Mouse (Mus musculus): ENCODE results near the gene BC052040. TPM values are rescaled to one million over a fixed set of nuclear protein-coding genes. Genes with fewer than 3 reads are reported as not detected.

The BC052040 gene
- total and polyA plus RNA-seq, 3 experiments, result 9.8 to 64.0 (median 11.0) TPM

- Histone ChIP-seq H3K9me3 (replicated peaks) (no peaks in the 10 kb centered on the region), H3K4me3 (ENCODE audit: low read depth, low read length) (no peak overlapping the region), H3K36me3 (replicated peaks) (peaks cover 23% of the 10 kb centered on the region), H3K27me3 (ENCODE audit: insufficient read depth, low read length) (no peaks in the 10 kb centered on the region), H3K4me1 (ENCODE audit: insufficient read depth, low read depth, low read length) (no peaks in the 10 kb centered on the region)
- ATAC-seq (ENCODE audit: extremely low read depth, insufficient number of reproducible peaks, low FRiP score, poor library complexity, severe bottlenecking), result no peak
- TF ChIP-seq CTCF (IDR thresholded peaks at IDR 0.05; ENCODE audit: low read depth, low read length) (no peak), GATA1 (IDR thresholded peaks at IDR 0.05; ENCODE audit: borderline replicate concordance, low read length) (no peak), GATA2 (IDR thresholded peaks at IDR 0.05; ENCODE audit: borderline replicate concordance, low read depth, low read length) (no peak), POLR2AphosphoS5 (IDR thresholded peaks at IDR 0.05; ENCODE audit: insufficient replicate concordance, low read depth, low read length) (no peak), TAL1 (conservative IDR thresholded peaks at IDR 0.05; ENCODE audit: low read depth, low read length) (no peak)
- DNase-seq (ENCODE audit: low spot score), result no peak
These were observed 188.2 kb downstream of the BC052040 start for GRCm38 (mm10) chr2:115769597-115770305.

GRCm38 (mm10) chr2:115772709-115773108, 191.2 kb downstream of the BC052040 start:
- Histone ChIP-seq H3K27me3 (ENCODE audit: insufficient read depth, low read length) (no peaks in the 10 kb centered on the region), H3K4me3 (ENCODE audit: low read depth, low read length) (no peak overlapping the region), H3K4me1 (ENCODE audit: insufficient read depth, low read depth, low read length) (no peaks in the 10 kb centered on the region), H3K36me3 (replicated peaks) (peaks cover 35% of the 10 kb centered on the region), H3K9me3 (replicated peaks) (no peaks in the 10 kb centered on the region)
- DNase-seq (ENCODE audit: low spot score) (no peak), ATAC-seq (ENCODE audit: extremely low read depth, insufficient number of reproducible peaks, low FRiP score, poor library complexity, severe bottlenecking) (no peak)
- TF ChIP-seq POLR2AphosphoS5 (IDR thresholded peaks at IDR 0.05; ENCODE audit: insufficient replicate concordance, low read depth, low read length), result no peak
- no peak for TF ChIP-seq CTCF (IDR thresholded peaks at IDR 0.05; ENCODE audit: low read depth, low read length)
- no peak for TF ChIP-seq GATA2 (IDR thresholded peaks at IDR 0.05; ENCODE audit: borderline replicate concordance, low read depth, low read length)
- TF ChIP-seq TAL1 (conservative IDR thresholded peaks at IDR 0.05; ENCODE audit: low read depth, low read length), result no peak
- no peak for TF ChIP-seq GATA1 (IDR thresholded peaks at IDR 0.05; ENCODE audit: borderline replicate concordance, low read length)

GRCm38 (mm10) chr2:115774153-115774908, 192.8 kb downstream of the BC052040 start:
- no peak for TF ChIP-seq TAL1 (conservative IDR thresholded peaks at IDR 0.05; ENCODE audit: low read depth, low read length)
- TF ChIP-seq CTCF (IDR thresholded peaks at IDR 0.05; ENCODE audit: low read depth, low read length), result no peak
- no peak for TF ChIP-seq GATA1 (IDR thresholded peaks at IDR 0.05; ENCODE audit: borderline replicate concordance, low read length)
- TF ChIP-seq POLR2AphosphoS5 (IDR thresholded peaks at IDR 0.05; ENCODE audit: insufficient replicate concordance, low read depth, low read length), result no peak
- TF ChIP-seq GATA2 (IDR thresholded peaks at IDR 0.05; ENCODE audit: borderline replicate concordance, low read depth, low read length), result no peak
- ATAC-seq (ENCODE audit: extremely low read depth, insufficient number of reproducible peaks, low FRiP score, poor library complexity, severe bottlenecking) (no peak), DNase-seq (ENCODE audit: low spot score) (no peak)
- Histone ChIP-seq H3K4me1 (ENCODE audit: insufficient read depth, low read depth, low read length) (no peaks in the 10 kb centered on the region), H3K9me3 (replicated peaks) (no peaks in the 10 kb centered on the region), H3K4me3 (ENCODE audit: low read depth, low read length) (no peak overlapping the region), H3K36me3 (replicated peaks) (peaks cover 42% of the 10 kb centered on the region), H3K27me3 (ENCODE audit: insufficient read depth, low read length) (no peaks in the 10 kb centered on the region)

GRCm38 (mm10) chr2:115775488-115776217, 194.1 kb downstream of the BC052040 start:
- no peaks in the 10 kb centered on the region for H3K4me1 ChIP-seq (ENCODE audit: insufficient read depth, low read depth, low read length)
- H3K27me3 ChIP-seq (ENCODE audit: insufficient read depth, low read length), result no peaks in the 10 kb centered on the region
- ATAC-seq (ENCODE audit: extremely low read depth, insufficient number of reproducible peaks, low FRiP score, poor library complexity, severe bottlenecking) (no peak), DNase-seq (ENCODE audit: low spot score) (no peak)
- H3K36me3 ChIP-seq (replicated peaks), result peaks cover 35% of the 10 kb centered on the region
- H3K9me3 ChIP-seq (replicated peaks), result no peaks in the 10 kb centered on the region
- TF ChIP-seq TAL1 (conservative IDR thresholded peaks at IDR 0.05; ENCODE audit: low read depth, low read length), result no peak
- no peak for TF ChIP-seq GATA2 (IDR thresholded peaks at IDR 0.05; ENCODE audit: borderline replicate concordance, low read depth, low read length)
- no peak for TF ChIP-seq POLR2AphosphoS5 (IDR thresholded peaks at IDR 0.05; ENCODE audit: insufficient replicate concordance, low read depth, low read length)
- no peak for TF ChIP-seq GATA1 (IDR thresholded peaks at IDR 0.05; ENCODE audit: borderline replicate concordance, low read length)
- no peak for TF ChIP-seq CTCF (IDR thresholded peaks at IDR 0.05; ENCODE audit: low read depth, low read length)
- H3K4me3 ChIP-seq (ENCODE audit: low read depth, low read length), result no peak overlapping the region

- Histone ChIP-seq H3K36me3 (replicated peaks) (peaks cover 26% of the 10 kb centered on the region), H3K9me3 (replicated peaks) (no peaks in the 10 kb centered on the region), H3K4me1 (ENCODE audit: insufficient read depth, low read depth, low read length) (no peaks in the 10 kb centered on the region), H3K4me3 (ENCODE audit: low read depth, low read length) (no peak overlapping the region), H3K27me3 (ENCODE audit: insufficient read depth, low read length) (no peaks in the 10 kb centered on the region)
- TF ChIP-seq GATA2 (IDR thresholded peaks at IDR 0.05; ENCODE audit: borderline replicate concordance, low read depth, low read length), result no peak
- no peak for TF ChIP-seq TAL1 (conservative IDR thresholded peaks at IDR 0.05; ENCODE audit: low read depth, low read length)
- ATAC-seq (ENCODE audit: extremely low read depth, insufficient number of reproducible peaks, low FRiP score, poor library complexity, severe bottlenecking), result no peak
- DNase-seq (ENCODE audit: low spot score), result no peak
These were observed 195.7 kb downstream of the BC052040 start for GRCm38 (mm10) chr2:115776924-115777860.

Measured in G1E (cell line).